Mouse (Mus musculus): ENCODE results near the gene Gdf11.

- TF ChIP-seq CTCF (IDR thresholded peaks at IDR 0.05; ENCODE audit: borderline replicate concordance, insufficient read depth, low read depth, low read length), result no peak
- no peak for TF ChIP-seq POLR2A (IDR thresholded peaks at IDR 0.05; ENCODE audit: borderline replicate concordance, insufficient read depth, low read length)
These were observed 50.9 kb downstream of the Gdf11 start for GRCm38 (mm10) chr10:128840612-128841011.

Measured in cerebellum, adult 2 months (tissue).